Mouse (Mus musculus) heart, postnatal 4 days (tissue): Measurements from ENCODE around the gene Slc47a1. TPM values are rescaled to one million over a fixed set of nuclear protein-coding genes. Genes with fewer than 3 reads are reported as not detected.

ENCODE experiments used
- DNase-seq: peaks from one replicate; pipeline ENCODE4 v3.0.0; 2021
- total RNA-seq, 2 experiments: library from RNA; stranded (reverse); gene quantifications; 2 replicates each; pipeline ENCODE4 v1.2.3; 2021

The Slc47a1 gene
- total RNA-seq, 2 experiments from 2014 or later: 30.7 to 36.2 TPM

- DNase-seq: no peak
Measured at GRCm38 (mm10) chr11:61368668-61369067, 9.5 kb downstream of the Slc47a1 start.

DNA sequence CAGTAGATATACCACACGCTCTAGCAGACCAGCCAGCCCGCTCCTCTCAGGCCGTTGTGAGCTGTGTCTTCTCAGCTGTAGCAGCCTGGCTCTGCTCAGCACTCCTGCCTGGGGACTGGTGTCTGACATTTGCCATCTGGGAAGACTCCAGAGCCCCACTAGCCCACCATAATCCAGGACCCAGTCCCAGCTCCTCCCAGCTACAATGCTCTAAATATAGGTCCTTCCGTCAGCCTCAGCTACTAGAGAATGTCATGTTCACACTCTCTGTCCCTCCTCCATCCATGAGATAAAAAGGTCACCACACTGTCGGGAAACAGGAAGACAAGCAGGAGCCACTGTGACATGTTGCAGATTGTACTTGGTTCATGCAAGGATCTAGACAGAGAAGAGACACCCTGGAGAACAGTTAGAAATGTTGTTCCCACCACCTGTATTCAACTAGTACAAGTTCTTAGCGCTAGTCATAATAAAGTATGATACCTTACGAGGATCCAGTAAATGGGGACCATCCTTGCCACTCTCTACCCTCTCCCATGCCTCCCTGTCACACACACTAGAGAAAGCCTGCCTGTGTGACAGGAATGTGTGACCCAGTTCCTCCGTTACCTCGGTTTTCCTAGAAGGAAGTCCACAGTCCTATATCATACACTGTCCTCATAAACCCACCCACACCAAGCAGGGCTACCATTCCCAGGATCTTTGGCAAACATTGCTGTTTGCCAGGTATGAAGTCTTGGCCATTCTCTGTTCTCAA, 11.4 kb downstream of the Slc47a1 start:
- peak; percentile 63 for DNase-seq

DNA sequence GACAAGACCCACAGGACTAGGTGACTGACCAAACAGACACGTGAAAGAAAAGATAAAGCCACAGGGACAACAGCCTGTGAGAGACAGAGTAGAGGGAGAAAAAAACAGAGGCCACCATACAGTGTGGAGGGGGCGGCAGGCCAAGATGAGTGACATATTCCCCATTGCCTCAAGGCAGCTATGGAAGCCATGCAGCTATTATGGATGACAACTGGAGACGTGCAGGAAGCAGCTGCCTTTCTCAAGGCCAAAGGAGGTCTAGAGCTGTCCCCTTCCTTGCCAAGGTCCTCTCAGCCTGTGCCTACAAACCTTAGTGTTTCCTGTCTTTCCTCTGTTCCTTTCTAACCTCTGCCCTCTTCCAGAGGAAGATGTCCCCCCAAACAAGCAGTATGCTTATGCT, 12.2 kb downstream of the Slc47a1 start:
- DNase-seq: peak; percentile 16

DNA sequence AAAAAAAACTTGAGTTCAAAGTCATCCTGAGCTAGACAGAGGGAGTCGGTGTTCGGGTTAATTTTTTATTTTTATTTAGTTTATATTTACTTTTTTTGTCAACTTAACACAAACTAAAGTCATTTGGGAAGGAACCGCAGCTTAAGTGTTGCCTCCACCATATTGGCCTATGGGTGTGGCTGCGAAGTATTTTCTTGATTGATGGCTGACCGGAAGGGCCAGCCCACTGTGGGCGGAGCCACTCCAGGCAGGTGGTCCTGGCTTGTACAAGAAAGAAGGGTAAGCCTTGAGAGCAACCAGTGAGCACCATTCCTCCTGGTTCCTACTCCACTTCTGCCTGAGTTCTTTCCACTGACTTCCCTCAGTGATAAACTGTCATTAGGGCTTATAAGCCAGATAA, 14.0 kb downstream of the Slc47a1 start:
- DNase-seq: no peak

GRCm38 (mm10) chr11:61361515-61362190, 16.5 kb downstream of the Slc47a1 start:
- peak; percentile 32 for DNase-seq

DNA sequence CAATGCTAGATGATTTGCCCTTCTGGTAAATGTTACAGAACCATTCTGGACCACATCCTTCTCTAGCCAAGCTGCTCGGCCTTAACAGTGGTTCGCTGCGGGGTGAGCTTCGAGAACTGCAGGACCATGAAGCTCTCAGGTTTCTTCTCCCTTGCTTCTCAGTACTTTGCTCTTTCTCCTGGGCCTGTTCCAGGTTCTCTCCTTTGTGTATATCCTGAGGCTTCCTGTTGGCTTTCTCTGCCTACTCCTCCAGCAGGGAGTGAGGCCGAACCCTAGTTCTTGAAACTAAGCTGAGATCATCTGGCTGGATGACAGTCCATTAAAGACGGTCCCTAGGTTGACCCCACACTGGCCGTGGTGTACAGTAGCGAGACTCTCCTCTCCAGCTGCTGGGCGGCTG, 21.5 kb downstream of the Slc47a1 start:
- DNase-seq: no peak

DNA sequence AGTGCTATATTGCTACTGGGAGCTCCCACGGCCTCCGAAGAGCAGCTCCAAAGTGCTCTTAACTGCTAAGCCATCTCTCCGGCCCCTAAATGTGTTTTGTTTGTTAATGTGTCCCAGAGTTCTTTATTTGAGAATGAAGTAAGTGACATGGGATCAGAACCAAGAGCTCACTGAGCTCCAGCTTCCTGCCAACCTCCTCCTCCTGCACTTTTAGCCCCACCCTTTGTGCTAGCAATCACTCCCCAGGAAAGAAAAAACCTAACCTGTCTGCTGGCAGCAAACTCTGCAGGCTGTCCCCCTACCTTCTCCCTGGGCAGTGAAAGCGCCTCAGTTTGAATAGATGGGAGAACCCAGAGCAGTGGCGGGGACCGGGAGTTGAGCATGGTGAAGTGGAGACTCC, 22.0 kb downstream of the Slc47a1 start:
- no peak for DNase-seq

GRCm38 (mm10) chr11:61355351-61355750, 22.8 kb downstream of the Slc47a1 start:
- no peak for DNase-seq

GRCm38 (mm10) chr11:61354346-61354745, 23.8 kb downstream of the Slc47a1 start:
- no peak for DNase-seq

DNA sequence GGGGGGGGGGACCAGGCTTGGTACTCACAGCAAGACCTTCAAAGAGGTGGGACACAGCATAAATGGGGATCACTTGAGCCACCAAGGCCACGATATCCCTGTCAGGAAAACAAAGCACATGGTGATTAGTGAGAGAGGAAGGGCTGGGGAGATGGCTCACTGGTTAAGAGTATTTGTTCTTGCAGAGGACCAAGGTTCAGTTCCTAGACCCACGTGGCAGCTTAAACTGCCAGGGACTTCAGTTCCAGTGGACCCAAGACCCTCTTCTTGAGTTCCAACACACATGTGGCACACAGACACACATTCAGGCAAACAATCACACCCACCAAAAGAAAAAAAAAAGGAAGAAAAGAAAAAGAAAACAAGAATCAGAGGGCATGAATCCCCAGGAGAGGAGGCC, 25.1 kb downstream of the Slc47a1 start:
- no peak for DNase-seq

DNA sequence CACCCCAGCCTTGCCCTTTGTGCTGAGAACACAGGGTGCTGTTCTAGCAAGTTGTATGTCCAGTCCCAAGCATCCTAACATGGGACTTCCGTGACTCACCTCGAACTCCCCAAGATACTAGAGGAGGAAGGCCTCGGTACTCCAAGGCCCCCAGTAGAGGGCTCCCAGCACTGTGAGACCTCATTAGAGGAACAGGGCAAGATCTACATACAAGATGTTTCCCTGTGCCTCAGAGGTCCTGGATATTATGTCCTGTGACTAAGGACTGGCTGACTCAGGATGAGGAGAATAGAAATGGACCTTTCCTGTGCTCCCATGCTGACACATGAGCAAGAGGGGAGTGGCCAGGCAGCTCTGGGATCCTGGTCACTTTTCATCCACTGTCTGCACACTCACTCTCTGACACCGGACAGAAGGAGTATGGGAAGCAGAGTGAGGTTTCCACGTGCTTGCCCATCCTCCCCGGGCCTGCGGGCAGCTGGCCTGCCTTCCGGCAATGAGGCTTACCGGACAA, 25.9 kb downstream of the Slc47a1 start:
- peak; percentile 19 for DNase-seq

DNA sequence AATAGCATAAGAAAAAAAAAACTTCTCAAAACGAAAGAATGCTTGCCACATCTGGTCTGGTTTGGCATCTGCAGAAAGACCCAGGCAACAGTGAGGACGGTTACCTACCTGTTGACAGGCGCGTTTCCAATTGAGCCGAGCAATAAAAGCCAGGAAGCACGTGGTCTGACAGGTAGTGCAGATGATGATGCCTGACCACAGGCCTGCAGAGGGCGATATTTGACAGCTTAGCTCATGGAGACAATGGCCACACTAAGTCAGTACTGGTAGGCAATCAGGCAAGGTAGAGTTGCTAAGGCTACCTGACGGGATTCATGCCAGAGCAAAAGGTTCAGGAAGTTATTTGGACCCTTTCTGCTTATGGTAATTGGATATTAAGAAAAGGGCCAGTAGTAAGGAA, 28.8 kb downstream of the Slc47a1 start:
- DNase-seq: peak; percentile 83

GRCm38 (mm10) chr11:61346133-61346532, 32.0 kb downstream of the Slc47a1 start:
- DNase-seq: no peak

- peak; percentile 63 for DNase-seq
Measured at GRCm38 (mm10) chr11:61342505-61343420, 35.4 kb downstream of the Slc47a1 start, which contains the start of gene Slc47a2. Gene Slc47a2 (minus strand): TSS chr11:61342860.

GRCm38 (mm10) chr11:61341971-61342370, 36.2 kb downstream of the Slc47a1 start:
- DNase-seq: no peak

DNA sequence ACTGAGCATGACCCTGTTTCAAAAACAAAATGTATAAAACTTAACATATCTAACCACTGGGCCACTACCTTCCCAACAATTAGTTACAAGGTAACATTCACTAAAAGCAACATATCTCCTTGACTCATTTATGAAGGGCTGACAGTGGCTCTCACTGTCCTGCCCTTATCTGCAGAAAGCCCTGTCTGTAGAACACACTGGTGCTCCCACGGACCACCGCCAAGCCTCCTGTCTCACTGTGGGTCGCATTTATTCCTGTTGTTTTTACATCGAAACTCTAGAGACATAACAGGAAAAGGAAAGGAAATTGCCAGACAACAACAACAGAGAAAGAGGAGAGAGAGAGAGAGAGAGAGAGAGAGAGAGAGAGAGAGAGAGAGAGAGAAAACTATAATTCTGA, 36.9 kb downstream of the Slc47a1 start:
- DNase-seq: no peak

GRCm38 (mm10) chr11:61340374-61340773, 37.8 kb downstream of the Slc47a1 start:
- no peak for DNase-seq

DNA sequence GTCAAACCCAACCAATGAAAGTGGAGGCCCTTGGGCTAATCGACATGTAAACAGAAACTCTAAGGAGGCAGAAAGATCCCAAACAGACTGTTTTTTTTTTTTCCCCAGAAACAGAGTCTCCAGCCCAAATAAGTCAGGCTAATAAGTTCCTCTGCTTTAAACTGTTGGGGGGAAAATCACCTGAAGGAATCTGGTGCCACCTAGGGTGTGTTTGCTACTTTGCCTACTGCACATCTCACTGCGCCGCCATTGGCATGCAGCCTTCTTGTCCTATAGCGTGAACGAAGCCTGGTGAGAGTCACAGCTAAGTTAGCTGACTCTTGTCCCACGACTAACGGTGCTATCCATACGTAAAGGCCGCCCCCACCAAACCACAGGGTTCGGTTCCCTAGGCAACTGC, 40.6 kb downstream of the Slc47a1 start:
- DNase-seq: no peak

DNA sequence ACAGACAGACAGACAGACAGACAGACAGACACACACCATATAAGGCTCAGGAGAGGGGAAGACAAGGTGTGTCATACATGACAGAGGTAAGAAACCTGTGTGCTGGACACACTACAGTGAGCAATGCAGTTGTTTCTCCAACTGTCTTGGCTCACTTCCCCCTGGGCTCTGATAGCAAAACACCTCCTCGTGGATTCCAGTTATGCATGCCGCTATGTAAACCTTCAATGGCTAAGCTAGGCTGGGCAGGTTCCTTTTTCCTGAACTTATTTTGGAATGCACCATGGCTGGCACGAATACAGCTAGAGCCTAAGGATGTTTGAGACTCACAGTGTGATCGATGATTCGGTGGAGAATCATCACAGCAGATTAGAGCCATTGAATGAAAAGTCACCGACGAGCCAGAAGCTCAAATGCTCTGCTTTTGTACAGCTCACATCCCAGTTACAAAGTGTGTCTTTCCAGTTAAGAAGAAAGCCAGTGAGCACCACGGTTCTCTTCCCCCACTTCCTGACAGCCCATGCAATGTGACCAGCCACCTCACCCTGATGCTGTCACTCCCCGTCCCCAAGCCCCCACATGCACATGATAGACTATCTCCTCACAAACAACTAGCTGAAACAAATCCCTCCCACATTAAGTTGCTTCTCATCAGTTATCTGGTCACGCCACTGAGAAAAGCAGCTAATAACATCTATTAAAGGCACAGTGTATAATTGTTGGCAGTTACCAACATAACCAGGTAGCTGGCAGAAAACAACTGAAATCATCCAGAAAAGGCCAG, 57.0 kb downstream of the Slc47a1 start:
- DNase-seq: no peak

DNA sequence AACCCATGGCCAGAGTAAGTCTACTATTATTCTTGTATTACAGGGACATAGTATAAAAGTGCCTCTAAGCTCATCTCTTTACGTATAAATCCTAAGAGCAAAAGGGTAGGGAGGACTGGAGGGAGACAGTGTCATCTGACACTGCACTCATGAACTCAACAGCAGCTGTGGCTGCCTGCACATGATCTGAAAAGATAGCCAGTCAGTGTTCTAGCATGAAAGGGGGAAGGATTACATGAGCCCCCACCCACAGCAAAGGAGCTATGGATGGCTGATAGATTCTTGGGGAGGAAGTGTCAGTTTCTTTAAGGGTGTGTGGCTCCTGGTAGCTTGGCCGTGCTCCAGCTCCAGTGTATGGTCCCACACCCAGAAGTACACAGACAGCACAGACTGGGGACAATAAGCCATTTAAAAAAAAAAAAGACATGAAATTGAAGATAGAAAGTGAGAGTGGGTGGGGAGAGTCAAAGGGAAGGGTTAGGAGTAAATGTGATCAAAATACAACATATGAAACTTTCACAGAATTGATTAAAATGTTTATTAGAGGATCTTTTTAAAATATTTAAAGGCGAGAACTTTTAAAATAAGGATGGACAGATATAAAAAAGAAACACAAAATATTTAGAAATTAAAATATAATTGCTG, 58.1 kb downstream of the Slc47a1 start:
- DNase-seq: peak; percentile 24

- peak; percentile 59 for DNase-seq
Measured at GRCm38 (mm10) chr11:61319233-61319922, 58.8 kb downstream of the Slc47a1 start.
